Mouse (Mus musculus) left cerebral cortex, postnatal 36 days (tissue): ENCODE measurements around the gene Prf1. TPM values are rescaled to one million over a fixed set of nuclear protein-coding genes. Genes with fewer than 3 reads are reported as not detected.

ENCODE experiments used
- DNase-seq, 2 experiments: peaks; one replicate each; pipeline ENCODE4 v3.0.0; 2021 to 2022; ENCODE audit warnings: low spot score in 2 of 2, mixed read lengths in 1 of 2
- intact Hi-C: fragments of 180-260 bp; cut with DNase I; formaldehyde crosslinking; loops from one replicate; pipeline ENCODE4 v1.15.1; 2025
- total RNA-seq, 2 experiments: library from RNA; stranded (reverse); gene quantifications; 2 replicates each; pipeline ENCODE4 v1.2.3; 2021

Gene Prf1
- not detected for total RNA-seq

DNA sequence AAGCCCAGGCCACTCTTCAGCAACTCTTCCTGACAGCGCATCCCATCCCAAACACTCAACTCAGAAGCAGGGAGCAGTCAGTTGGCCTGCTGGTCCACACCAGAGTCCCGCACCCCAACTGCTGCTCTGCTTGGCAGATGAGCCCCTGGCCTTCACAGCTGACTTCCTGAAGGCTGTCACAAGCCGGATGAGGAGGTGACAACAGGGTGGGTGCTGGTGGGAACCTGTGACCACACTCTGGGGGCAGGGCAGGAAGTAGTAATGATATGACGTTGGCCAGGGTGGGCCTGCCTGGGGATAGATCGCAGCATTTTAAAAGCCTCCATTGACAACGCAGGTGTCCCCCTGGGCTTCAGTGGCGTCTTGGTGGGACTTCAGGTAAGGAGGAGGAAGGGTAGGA, at the start of gene Prf1:
TSS of gene Prf1 (plus strand) at position 357 of the 400 bp plus-strand sequence.
- no peak for DNase-seq
- intact Hi-C loops = no loop called here

DNA sequence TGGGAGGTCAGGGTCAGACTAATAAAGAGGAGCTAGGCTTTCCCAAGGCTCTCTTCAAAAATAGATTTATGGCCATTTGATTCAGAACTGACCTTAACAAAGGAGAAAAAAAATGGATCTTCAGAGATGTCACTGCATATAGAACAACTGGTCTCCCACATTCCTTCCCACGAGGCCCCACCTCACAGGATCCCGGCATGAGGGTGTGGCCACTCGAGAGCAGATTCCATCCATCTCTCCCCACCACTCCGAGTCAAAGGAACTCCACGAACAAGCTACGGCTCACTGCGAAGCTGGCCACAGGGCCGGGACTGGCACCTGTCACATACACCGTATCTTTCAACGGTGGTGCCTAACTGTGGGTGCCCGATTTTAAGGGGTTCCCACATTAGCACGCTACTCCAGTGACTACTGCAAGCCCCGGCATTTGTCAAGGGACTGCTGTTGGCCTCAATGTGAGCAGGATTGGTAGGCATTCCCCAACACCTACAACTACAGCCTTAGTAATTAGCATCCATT, 49.0 kb upstream of the Prf1 start:
- no peak for DNase-seq
- intact Hi-C loops = no loop called here

DNA sequence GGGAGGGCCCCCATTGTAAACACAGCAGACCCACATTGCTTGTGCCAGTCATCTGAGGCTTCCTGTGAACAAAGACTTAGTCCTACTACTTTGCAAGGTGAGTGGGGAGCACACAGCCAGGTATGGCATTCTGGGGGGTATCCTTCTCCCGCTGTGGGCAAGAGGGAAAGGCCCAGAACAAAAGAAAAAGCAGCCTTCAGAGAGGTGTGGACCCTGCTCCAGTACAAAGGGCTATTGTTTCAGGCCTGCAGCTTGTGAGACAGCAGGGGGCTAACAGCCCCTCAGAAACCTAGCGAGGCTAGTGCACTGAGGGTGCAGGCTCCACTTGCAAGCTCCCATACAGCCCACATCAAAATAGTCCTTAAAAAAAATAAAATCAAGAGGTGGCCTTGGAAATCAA, 47.7 kb upstream of the Prf1 start:
- intact Hi-C loops = no loop called here
- DNase-seq = no peak

DNA sequence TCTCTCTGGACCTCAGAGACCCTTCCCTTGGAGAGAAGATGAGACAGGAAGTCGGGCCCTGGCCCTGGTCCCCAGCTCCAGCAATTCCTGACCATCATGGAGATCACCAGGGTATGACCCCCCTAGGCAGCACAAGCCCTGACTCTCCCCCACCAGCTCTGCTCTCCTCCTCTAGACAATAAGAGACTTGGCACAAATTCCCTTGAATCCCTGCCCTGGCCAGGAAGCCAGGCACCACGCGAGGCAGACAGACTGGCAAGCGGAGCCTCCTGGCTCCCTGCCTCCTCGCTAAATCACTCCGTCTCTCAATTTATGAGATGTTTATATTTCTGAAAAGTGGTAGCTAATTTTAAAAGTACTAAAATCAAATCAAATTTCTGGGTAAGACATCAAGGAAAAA, 42.9 kb upstream of the Prf1 start:
- intact Hi-C loops = no loop called here
- DNase-seq = no peak

DNA sequence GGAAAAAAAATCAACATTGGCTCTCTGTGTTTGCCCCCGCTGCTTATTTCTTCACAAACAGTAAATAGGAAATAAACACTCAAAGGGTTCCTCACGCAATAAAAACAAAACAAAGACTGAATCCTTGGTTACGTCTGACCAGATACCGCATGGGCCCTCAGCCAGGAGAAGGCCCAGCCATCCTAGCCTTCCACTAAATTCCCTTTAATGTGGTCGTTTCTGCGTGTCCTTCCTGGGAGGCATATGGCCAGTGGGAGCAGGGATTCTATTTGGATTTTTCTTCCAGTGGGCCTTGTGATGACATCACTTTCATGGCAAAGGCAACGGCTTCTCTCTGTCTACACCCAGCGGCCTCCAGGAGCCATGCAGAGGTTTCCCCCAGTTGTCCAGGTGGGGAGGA, 42.4 kb upstream of the Prf1 start:
- DNase-seq = no peak
- intact Hi-C loops = no loop called here

DNA sequence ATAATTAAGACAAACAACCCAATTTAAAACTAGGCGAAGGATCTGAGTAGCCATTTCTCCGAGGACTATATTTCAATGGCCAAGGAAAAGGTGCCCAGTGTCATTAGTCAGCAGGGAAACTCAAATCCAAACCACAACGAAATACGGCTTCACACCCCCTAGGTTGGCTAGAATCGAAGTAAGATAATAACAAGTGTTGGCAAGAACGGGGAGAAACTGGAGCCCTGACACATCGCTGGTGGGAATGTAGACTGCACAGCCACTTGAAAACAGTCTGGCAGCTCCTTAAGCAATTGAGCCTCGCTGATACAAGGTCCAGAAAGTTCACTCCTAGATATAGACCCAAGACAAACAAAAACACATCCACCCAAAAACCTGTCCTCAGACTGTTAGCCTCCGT, 41.0 kb upstream of the Prf1 start:
- no peak for DNase-seq
- intact Hi-C loops = no loop called here

DNA sequence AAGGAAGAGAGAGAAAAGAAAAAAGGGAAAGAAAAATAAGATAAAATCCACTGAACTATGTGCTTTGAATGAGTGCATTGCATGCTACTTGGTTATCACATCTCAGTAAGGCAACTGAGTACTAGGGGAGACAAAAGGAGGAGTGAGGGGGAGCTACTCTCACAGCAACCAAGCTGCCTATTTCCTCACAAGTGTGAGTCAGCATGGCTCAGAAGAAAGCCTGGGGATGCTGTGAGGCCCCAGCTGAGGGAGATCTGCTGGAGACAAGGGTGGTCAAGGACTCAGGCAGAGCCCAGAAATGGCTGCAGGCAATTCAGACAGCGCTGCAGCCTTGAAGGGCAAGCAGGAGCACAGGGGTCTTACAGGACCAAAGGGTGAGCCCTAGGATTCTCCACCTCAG, 39.5 kb upstream of the Prf1 start:
- peak; percentile 33 to 35 for DNase-seq
- intact Hi-C loops = no loop called here

DNA sequence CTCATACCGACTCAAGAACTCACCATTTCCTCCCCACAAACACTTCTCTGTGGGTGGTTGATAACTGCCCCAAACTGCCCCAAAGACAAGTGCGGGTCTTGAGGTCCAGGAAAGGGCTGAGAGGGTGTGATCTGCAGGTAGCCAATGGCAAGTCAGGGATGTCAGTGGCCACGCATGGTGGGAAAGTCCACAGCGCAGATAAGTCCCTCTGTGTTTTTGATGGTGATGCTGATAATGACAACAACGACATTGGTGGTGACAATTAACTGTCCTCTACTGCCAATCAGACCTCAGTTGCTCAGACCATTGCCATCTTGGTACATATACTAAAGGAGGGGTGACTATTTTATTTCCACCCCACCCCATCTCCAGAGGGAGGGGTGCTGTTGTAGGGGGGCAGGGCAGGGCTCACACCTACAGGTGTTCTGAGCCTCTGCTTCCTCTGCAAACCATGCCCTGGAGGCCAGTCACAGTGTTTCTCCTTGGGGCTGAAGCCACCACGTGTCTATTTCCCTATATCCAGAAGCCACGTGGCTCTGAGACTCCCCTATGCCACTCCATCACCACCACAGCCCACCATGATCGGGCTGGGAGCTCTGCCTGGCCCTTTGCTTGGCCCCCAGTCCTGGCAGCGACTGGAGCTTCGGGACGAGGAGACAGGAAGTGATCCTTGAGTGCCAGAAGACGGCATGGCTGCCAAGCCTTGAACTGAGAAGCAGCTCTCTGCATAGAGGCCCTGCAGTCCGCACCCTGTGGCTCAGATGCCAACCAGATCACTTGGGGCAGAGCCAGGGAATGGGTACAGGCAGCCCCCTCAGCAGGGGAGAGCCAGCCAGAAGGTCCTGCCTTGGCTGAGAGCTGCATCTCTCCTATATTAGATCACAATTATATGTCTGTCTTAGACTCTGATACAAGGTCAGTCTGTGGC, 36.1 kb upstream of the Prf1 start:
- no peak for DNase-seq
- intact Hi-C loops = no loop called here

DNA sequence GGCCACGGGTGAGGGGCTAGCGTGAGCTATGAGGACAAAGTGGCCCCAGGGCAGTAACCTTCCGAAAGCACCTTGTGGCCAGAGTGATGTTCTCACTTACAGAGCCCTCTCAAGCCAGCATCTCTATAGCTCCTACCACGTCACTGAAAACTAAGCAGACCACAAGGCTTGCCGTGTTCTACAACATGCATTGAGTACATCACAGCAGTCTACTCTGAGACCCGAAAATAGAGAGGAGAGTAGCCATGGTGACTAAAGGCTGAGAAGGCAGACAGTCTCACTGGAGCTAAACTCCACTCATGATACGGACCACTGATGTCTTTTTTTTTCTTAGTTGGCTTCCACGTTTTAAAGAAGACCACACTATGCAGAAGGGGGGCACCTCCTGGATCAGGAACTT, 34.0 kb upstream of the Prf1 start:
- intact Hi-C loops = no loop called here
- no peak for DNase-seq

DNA sequence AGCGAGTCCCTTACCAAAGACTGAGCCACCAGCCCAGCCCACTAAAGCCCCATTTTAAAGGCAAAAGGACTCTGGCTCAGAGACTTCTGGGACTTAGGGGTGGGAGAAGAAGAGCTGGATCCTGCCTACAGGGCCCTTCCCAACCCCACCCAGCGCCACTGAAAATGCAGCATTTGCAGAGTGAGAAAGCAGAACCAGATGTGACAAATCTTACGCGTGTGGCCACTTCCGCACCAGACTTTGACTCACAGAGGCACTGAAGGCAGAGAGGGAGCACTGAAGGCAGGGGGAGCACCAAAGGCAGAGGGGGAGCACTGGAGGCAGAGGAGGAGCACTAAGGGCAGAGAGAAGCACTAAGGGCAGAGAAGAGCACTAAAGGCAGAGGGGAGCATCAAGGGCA, 30.3 kb upstream of the Prf1 start:
- no peak for DNase-seq
- intact Hi-C loops = no loop called here

DNA sequence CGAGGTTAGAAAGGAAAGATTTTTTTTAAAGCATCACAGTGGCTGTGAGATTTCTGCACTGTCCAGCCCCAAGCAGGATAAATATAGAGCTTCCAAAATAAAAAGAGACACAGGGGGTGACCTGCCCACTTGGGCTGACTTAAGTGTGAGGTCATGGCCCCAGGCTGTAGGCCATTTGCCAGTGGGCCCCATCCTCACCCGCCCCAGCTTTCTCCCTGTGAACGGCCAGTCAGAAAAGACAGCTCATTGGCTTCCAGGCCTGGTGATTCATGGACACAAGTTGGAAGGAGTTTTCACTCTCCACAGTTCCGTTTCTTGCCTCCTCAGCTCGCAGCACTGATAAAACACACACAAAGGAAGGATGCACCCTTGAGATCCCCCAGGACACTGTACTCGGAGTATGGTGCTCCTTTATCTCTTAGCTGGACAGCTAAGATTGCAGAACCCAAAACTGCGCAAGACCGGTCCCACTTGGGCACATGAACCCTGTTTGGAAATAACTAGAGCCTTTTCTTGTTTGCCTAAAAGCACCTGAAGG, 25.5 kb upstream of the Prf1 start:
- DNase-seq = no peak
- intact Hi-C loops = no loop called here

DNA sequence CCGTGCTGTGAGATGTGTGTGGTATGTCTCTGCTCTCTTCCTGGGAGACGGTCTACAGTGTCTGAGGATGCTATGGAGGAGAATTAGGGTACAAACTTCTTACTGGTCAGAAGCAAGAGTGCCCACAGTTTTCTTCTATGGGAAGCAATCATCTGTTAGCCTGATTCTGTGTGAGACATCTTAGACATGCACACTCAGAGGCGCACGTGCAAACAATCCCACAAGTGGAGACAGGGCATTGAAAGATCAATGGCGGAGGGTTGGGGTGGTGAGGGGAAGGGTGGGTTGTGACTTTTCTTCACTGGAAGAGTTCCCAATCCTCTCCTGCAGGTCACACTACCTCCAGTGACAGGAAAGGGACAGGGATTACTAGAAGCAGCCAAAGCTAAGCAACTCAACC, 25.0 kb upstream of the Prf1 start:
- DNase-seq = no peak
- intact Hi-C loops = no loop called here

DNA sequence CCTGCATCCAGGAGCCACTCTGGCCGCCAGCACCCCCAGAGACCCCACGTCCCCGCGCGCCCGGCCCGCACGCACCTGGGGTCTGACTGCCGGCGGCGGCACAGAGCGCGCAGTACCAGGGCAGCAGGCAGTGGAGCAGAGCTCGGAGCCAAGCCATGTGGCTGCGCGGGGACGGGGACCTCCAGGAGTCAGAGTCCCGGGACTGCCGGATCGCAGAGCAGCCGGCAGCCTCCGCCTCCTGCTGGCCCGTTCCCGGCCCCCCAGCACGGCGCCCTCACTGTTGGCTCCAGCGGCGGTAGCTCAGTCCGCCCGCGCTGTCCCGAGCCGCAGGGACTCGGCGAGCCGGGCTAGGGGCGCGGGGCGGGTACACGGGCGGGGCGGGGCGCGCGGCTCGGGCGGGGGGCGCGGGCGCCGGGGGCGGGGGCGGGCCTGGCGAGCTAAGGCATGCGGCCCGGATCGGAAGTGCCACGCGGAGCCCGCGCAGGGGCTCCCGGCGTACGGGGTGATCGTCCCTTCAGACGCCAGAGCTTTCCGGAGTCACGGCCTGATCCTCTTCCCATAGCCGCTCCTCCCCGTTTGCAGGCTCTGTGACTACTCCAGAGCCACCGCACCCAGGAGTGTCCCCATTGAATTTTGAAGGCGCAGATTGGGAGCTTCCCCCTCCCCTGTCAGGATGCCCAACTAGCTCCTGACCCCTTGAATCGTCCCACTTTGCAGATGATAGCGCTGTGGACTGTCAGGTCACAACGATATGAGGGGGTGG, 24.4 kb upstream of the Prf1 start, which contains the start of gene Adamts14:
TSS of gene Adamts14 (minus strand) at position 358 of the 763 bp plus-strand sequence.
- intact Hi-C loops = no loop called here
- DNase-seq = no peak

DNA sequence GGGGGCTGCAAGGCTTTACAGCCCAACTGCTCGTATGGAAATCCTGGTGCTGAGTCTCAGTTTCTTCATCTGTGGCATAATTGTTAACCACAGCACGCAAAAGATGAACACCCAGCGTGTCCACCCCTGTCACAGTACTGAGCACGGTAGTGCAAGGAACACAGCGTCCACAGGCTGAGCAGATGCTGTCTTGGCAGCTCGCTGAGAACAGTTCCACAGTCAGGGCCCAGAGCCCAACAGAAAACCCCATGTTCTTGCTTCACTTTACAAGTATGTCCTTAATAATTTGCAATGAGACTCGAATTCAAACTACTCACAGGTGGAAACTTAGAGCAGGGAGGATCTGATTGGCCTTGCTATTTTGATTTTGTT, 23.8 kb upstream of the Prf1 start:
- DNase-seq = no peak
- intact Hi-C loops = no loop called here

DNA sequence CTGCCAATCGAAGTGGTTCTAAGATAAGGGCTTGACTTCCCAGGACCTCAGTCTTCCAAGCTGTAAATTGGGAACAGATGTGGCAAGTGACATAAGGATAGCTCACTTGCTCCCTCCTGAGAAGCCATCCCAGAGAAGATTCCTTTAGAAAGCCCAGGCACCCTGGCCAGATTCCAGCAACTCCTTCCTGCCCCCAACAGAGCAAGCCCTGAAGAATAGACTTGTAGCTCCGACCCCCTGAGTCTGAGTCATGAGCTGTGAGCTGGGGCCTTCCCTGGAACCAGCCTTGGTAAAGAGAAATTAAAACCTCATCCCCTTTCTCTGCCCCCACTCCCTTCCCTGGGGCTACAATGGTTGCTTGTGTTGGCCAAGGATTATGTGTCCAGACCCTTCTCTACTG, 23.1 kb upstream of the Prf1 start:
- DNase-seq = no peak
- intact Hi-C loops = no loop called here

DNA sequence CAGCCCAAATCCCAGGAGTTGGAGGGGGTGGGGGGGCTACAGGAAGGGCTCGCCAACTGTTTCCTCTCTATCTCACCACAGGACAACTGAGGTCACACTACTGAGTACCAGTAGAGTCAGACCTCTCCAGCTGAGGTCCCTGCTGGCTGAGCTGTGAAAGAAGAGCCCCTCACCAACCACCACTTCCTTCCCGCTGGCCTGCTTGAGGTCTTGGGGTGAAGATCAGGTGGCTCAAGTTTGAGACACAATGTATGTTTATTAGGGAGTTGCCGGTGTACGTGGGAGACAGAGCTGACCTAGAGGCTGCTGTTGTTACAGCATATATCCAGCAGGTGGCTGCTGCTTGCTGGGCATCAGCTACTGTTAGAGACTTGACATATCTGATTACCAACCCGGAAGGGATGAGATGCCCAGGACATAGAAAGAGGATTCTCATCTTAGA, 21.9 kb upstream of the Prf1 start:
- DNase-seq = no peak
- intact Hi-C loops = no loop called here

DNA sequence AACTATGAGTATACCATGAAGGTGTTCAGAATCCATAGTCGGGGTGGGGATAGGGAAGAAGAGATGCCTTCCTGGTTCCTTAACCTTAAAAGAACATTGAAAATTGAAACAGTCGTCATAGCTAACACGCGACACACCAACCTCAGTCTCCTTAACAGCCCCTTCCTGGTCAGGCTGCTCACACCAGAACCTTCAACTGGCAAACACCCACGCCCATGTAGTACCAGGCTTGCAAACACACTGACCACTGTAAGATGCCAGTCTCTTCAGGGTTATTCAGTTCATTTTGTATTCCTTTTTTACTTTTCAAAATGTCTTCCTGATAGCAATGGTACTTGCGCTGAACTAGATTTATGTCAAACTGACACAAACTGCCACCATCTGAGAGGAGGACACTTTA, 20.6 kb upstream of the Prf1 start:
- intact Hi-C loops = no loop called here
- no peak for DNase-seq

DNA sequence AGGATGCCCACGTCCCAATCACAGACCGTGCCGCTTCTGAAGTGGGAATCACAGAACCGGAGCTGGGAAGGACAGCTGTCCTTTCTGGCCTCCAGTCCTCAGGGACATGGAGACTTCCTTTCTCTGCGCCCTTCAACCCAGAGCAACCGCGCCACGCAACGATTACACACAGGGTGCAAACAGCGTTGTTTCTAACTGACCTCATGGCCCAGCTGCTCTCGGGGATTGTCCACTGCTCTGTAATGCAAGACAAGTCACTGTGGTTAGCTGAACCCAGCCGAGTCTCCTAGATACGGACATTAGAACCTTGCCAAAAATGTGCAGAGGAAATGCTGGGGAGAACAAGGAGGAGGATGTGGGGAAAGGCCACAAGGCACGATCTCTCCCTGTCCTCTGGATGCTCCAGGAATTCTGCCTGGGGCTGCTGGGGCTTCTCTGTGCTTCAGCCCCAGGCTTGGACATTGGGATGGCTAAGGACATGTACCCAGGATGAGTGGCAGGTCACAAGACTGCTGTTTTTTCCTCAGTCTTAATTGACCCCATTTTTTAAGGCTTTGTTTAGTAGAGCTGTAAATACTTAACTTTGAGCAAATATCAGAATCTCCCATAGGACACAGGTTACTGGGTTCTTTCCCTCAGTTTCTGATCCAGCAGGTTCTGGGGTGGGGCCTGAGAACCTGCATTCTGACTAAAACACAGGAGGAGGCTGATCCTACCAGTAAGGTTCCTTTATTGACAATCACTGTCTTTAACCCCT, 19.5 kb upstream of the Prf1 start:
- DNase-seq = no peak
- intact Hi-C loops = no loop called here

DNA sequence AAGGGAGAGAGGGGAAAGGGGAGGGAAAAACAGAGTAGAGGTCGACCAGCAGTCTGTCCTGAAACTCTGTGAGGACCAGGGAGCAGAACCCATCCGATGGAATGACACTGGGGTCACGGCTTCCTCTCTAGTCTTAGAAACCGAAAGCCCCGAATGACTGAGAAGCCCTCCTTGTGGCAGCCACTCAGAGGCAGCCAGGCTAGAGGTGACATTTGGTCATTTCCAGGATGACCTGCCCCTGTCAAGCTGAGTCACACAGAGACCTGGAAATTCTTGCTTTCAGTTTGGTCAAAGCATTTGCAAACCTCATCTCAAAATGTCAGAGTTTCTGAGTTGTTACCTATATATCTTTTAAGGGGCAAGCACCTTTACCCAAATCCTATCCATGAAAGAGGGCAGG, 16.5 kb upstream of the Prf1 start:
- no peak for DNase-seq
- intact Hi-C loops = no loop called here

DNA sequence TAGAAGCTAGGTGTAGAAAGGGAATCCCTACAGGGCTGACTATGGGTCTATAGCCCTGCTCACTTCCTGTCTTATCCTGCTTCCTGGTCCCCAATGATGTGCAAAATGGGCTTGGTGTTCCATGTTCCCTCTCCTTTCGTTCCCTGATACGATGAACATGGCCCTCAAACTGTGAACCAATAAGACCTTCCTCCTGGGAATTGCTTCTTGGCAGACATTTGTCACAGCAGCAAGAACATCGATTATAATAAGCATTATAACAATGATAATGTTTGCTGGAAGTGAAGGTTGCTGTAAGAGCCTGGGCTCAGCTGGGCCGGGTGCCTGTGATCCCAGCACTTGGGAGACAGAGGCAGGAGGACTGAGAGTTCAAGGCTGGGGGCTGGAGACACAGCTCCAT, 13.3 kb upstream of the Prf1 start:
- intact Hi-C loops = no loop called here
- DNase-seq = no peak
